Mouse (Mus musculus): Measurements from ENCODE around the gene Trim30a. TPM values are rescaled to one million over a fixed set of nuclear protein-coding genes. Genes with fewer than 3 reads are reported as not detected.
A peak's percentile ranks its signal among the peaks of the same experiment; 100 is the strongest.

Trim30a gene
- polyA plus RNA-seq, 1 experiment from 2014 or later: 2.8 TPM

DNA sequence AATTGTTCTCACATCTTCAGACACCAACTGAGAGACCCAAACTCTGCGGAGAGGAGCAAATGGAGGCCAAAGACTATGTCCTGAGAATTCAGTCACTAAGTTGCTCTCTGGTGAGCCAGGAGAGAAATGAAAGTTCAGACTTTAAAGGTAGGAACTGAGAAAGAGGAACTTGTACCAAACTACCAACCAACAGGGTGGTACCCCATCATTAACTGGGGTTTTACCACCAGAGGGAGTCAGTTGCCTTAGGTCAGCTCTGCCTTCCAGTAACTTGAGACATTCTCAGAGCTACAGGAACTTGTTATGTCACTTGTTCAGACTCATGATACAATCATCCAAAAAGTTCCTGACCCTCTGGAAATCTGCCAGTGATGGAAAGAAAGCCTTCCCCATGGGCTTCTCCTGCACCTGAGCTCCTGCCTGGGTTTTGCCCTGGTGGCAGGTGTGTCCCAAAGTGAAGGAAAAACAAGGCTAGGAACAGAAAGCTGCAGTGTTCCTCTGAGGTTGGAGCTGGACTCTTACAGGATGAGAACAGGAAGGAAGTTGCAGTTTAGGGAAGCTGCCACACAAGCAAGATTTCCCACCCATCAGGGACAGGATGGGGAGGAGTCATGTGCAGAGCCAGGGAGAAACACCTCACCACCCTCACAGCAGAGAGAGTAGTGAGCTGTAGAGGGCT lies 95.1 kb downstream of the Trim30a start, which contains the start of gene Trim30b:
TSS of gene Trim30b (minus strand) at position 149 of the 679 bp plus-strand sequence.
- Histone ChIP-seq H3K4me1 (replicated peaks) (no peaks in the 10 kb centered on the region), H3K36me3 (replicated peaks) (no peaks in the 10 kb centered on the region), H3K27me3 (no peaks in the 10 kb centered on the region), H3K4me3 (replicated peaks) (no peak within 1 kb of the TSS), H3K4me2 (no peak within 1 kb of the TSS), H3K27ac (replicated peaks) (no peak within 1 kb of the TSS), H3K9ac (no peak within 1 kb of the TSS), H3K9me3 (replicated peaks) (no peaks in the 10 kb centered on the region)
- 44% methylated on average over 1 of the region's 1 CpGs for WGBS (ENCODE audit: insufficient replicate concordance)
- ATAC-seq (ENCODE audit: insufficient read depth): peak; percentile 62

GRCm38 (mm10) chr7:104366339-104366738 lies 98.7 kb downstream of the Trim30a start:
- Histone ChIP-seq H3K4me3 (replicated peaks) (no peak overlapping the region), H3K4me1 (replicated peaks) (no peaks in the 10 kb centered on the region), H3K27me3 (no peaks in the 10 kb centered on the region), H3K9ac (no peak overlapping the region), H3K27ac (replicated peaks) (no peak overlapping the region), H3K36me3 (replicated peaks) (no peaks in the 10 kb centered on the region), H3K9me3 (replicated peaks) (no peaks in the 10 kb centered on the region), H3K4me2 (no peak overlapping the region)
- ATAC-seq (ENCODE audit: insufficient read depth): no peak

Other genes with a start within 250 kb of the Trim30a start
- 0.43 and 0.50 TPM in 2 replicates for gene Trim6, start 246.4 kb downstream of the Trim30a start, polyA plus RNA-seq (2015; fragmentation: Nextera tagmentation; extraction: Ambion mirVana)
- 1.6 and 1.8 TPM in 2 replicates for gene Trim34a, start 220.7 kb downstream of the Trim30a start, polyA plus RNA-seq (2015; fragmentation: Nextera tagmentation; extraction: Ambion mirVana)
- 0.32 and 0.37 TPM in 2 replicates for gene Trim5, start 177.1 kb downstream of the Trim30a start, polyA plus RNA-seq (2015; fragmentation: Nextera tagmentation; extraction: Ambion mirVana)
- 3.1 and 3.4 TPM in 2 replicates for gene Trim12a, start 149.7 kb downstream of the Trim30a start, polyA plus RNA-seq (2015; fragmentation: Nextera tagmentation; extraction: Ambion mirVana)
- 0.07 TPM in 1 of 2 replicates, not detected in the other for gene Trim34b, start 135.7 kb downstream of the Trim30a start, polyA plus RNA-seq (2015; fragmentation: Nextera tagmentation; extraction: Ambion mirVana)
- 1.1 and 1.2 TPM in 2 replicates for gene Trim12c, start 111.8 kb downstream of the Trim30a start, polyA plus RNA-seq (2015; fragmentation: Nextera tagmentation; extraction: Ambion mirVana)
- gene Trim30b, start 95.3 kb downstream of the Trim30a start, polyA plus RNA-seq (2015; fragmentation: Nextera tagmentation; extraction: Ambion mirVana): 0.28 and 0.36 TPM in 2 replicates
- gene Trim30c, start 64.4 kb downstream of the Trim30a start, polyA plus RNA-seq (2015; fragmentation: Nextera tagmentation; extraction: Ambion mirVana): 0.30 and 0.53 TPM in 2 replicates
- 0.86 and 1.0 TPM in 2 replicates for gene Trim30d, start 42.7 kb upstream of the Trim30a start, polyA plus RNA-seq (2015; fragmentation: Nextera tagmentation; extraction: Ambion mirVana)
- gene Olfr651, start 84.9 kb upstream of the Trim30a start, polyA plus RNA-seq (2015; fragmentation: Nextera tagmentation; extraction: Ambion mirVana): not detected in 2 replicates
- gene Olfr652, start 95.7 kb upstream of the Trim30a start, polyA plus RNA-seq (2015; fragmentation: Nextera tagmentation; extraction: Ambion mirVana): not detected in 2 replicates
- gene Olfr653, start 112.1 kb upstream of the Trim30a start, polyA plus RNA-seq (2015; fragmentation: Nextera tagmentation; extraction: Ambion mirVana): not detected in 2 replicates
- not detected in 2 replicates for gene Olfr654, start 121.8 kb upstream of the Trim30a start, polyA plus RNA-seq (2015; fragmentation: Nextera tagmentation; extraction: Ambion mirVana)
- gene Olfr655, start 136.6 kb upstream of the Trim30a start, polyA plus RNA-seq (2015; fragmentation: Nextera tagmentation; extraction: Ambion mirVana): not detected in 2 replicates
- gene Olfr656, start 148.8 kb upstream of the Trim30a start, polyA plus RNA-seq (2015; fragmentation: Nextera tagmentation; extraction: Ambion mirVana): not detected in 2 replicates
- gene Olfr657, start 159.6 kb upstream of the Trim30a start, polyA plus RNA-seq (2015; fragmentation: Nextera tagmentation; extraction: Ambion mirVana): not detected in 2 replicates
- not detected in 2 replicates for gene Olfr658, start 182.1 kb upstream of the Trim30a start, polyA plus RNA-seq (2015; fragmentation: Nextera tagmentation; extraction: Ambion mirVana)
- not detected in 2 replicates for gene Olfr659, start 201.6 kb upstream of the Trim30a start, polyA plus RNA-seq (2015; fragmentation: Nextera tagmentation; extraction: Ambion mirVana)
- not detected in 2 replicates for gene Olfr661, start 221.3 kb upstream of the Trim30a start, polyA plus RNA-seq (2015; fragmentation: Nextera tagmentation; extraction: Ambion mirVana)